In the genomic region with DNA sequence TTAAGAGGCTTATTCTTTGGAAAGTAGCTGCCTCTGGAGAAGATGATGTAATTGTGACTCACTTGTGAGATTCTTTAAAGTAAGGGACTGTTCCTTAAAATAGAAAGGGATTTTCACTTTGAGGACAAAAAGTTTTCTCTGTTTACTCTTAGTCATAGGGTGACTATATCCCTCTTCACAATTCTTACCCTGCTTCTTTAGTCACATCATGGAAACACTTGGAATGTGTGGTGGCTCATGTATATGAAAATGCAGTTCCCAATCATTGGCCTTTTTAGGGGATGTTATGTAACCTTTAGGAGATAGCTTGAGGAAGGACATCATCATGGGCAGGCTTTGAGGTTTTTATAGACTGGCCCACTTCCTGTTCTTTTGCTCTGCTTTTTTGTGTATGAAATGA, we compare ENCODE assay signal across 22 mouse cellular contexts. TPM values are rescaled to one million over a fixed set of nuclear protein-coding genes. Genes with fewer than 3 reads are reported as not detected.
DNase-seq lines count a peak whose midpoint lies in the region; ATAC-seq and TF ChIP-seq lines count a peak whose summit lies in the region.
"Had no signal": no experiment of that assay in that cellular context is flagged by ENCODE, and none has a peak within 500 bp of the region (broad histone marks: within the 10 kb centered on the region; RNA-seq: fewer than 3 reads in every experiment).

No protein-coding gene starts in this region.

- DNase-seq in right cerebral cortex, adult 2 months (ENCODE audit: low spot score in 2 of 2) = peak; percentile 3 to 10
- no peak for DNase-seq in right cerebral cortex, postnatal 36 days (ENCODE audit: low spot score in 2 of 2)
- peak; percentile 15 for DNase-seq in NIH3T3 (ENCODE audit: low read depth)
- DNase-seq in telencephalon, adult 2 months (ENCODE audit: low read depth, low spot score) = peak; percentile 55
- no peak for DNase-seq in kidney, postnatal 10 days
- no peak for DNase-seq in hindbrain, embryonic 11.5 days (ENCODE audit: low spot score)
- DNase-seq: adrenal gland, postnatal 14 days; cerebellum, adult 18-20 months; cerebellum, postnatal 14 days; embryo, embryonic 11 days; gastrocnemius, postnatal 25 days; heart, adult 2 months; kidney, adult 18-20 months; thymus, postnatal 25 days had no signal

- TF ChIP-seq CTCF in embryonic fibroblast, embryonic 13.5 days (IDR thresholded peaks at IDR 0.05; ENCODE audit: borderline replicate concordance, insufficient read depth, low read length) = no peak

- H3K9ac ChIP-seq in hindbrain, embryonic 11.5 days (ENCODE audit: low read depth, low read length) = no peak overlapping the region
- H3K9ac ChIP-seq in forebrain, embryonic 12.5 days = no peak overlapping the region
- H3K9ac ChIP-seq: embryonic facial prominence, embryonic 13.5 days; heart, embryonic 13.5 days; hindbrain, embryonic 13.5 days; midbrain, embryonic 12.5 days had no signal

- no peak overlapping the region for H3K4me3 ChIP-seq in embryonic fibroblast, embryonic 13.5 days (ENCODE audit: insufficient read depth, low read length)
- no peak overlapping the region for H3K4me3 ChIP-seq in hindbrain, embryonic 11.5 days (ENCODE audit: low read depth, low read length)
- no peak overlapping the region for H3K4me3 ChIP-seq in forebrain, embryonic 12.5 days (replicated peaks)
- H3K4me3 ChIP-seq: embryonic facial prominence, embryonic 13.5 days; heart, adult 2 months; heart, embryonic 13.5 days; hindbrain, embryonic 13.5 days; midbrain, embryonic 12.5 days had no signal

- ATAC-seq in hindbrain, embryonic 11.5 days (ENCODE audit: low FRiP score) = no peak
- no peak for ATAC-seq in forebrain, embryonic 12.5 days (ENCODE audit: low FRiP score)
- ATAC-seq: forebrain, embryonic 16.5 days had no signal

- H3K36me3 ChIP-seq in hindbrain, embryonic 11.5 days (ENCODE audit: control insufficient read depth, insufficient read depth, low read length) = no peaks in the 10 kb centered on the region
- H3K36me3 ChIP-seq in forebrain, embryonic 12.5 days (replicated peaks) = no peaks in the 10 kb centered on the region
- H3K36me3 ChIP-seq: embryonic facial prominence, embryonic 13.5 days; heart, embryonic 13.5 days; hindbrain, embryonic 13.5 days; midbrain, embryonic 12.5 days had no signal

- H3K27me3 ChIP-seq in hindbrain, embryonic 11.5 days (ENCODE audit: control insufficient read depth, insufficient read depth, low read length) = no peaks in the 10 kb centered on the region
- H3K27me3 ChIP-seq in forebrain, embryonic 12.5 days = no peaks in the 10 kb centered on the region
- H3K27me3 ChIP-seq: embryonic facial prominence, embryonic 13.5 days; heart, embryonic 13.5 days; hindbrain, embryonic 13.5 days; midbrain, embryonic 12.5 days had no signal

- peak overlapping the region; percentile 92 for H3K27ac ChIP-seq in embryonic fibroblast, embryonic 13.5 days (ENCODE audit: insufficient read depth, low read length)
- H3K27ac ChIP-seq in hindbrain, embryonic 11.5 days (ENCODE audit: low read depth, low read length) = no peak overlapping the region
- no peak overlapping the region for H3K27ac ChIP-seq in forebrain, embryonic 12.5 days
- H3K27ac ChIP-seq: embryonic facial prominence, embryonic 13.5 days; heart, adult 2 months; heart, embryonic 13.5 days; hindbrain, embryonic 13.5 days; kidney, postnatal 0 days; midbrain, embryonic 12.5 days had no signal

- peaks cover 4% of the 10 kb centered on the region; the same call in 1 of the 2 replicates for H3K4me1 ChIP-seq in embryonic fibroblast, embryonic 13.5 days (ENCODE audit: control insufficient read depth, insufficient read depth, low read length)
- H3K4me1 ChIP-seq in hindbrain, embryonic 11.5 days (replicated peaks; ENCODE audit: control insufficient read depth, insufficient read depth, low read length) = no peaks in the 10 kb centered on the region
- no peaks in the 10 kb centered on the region for H3K4me1 ChIP-seq in forebrain, embryonic 12.5 days
- H3K4me1 ChIP-seq: embryonic facial prominence, embryonic 13.5 days; heart, embryonic 13.5 days; hindbrain, embryonic 13.5 days; midbrain, embryonic 12.5 days had no signal

- no peak for TF ChIP-seq POLR2A in embryonic fibroblast, embryonic 13.5 days (IDR thresholded peaks at IDR 0.05; ENCODE audit: low read depth, low read length)

- no peaks in the 10 kb centered on the region for H3K9me3 ChIP-seq in hindbrain, embryonic 11.5 days (ENCODE audit: control insufficient read depth, low read length)
- no peaks in the 10 kb centered on the region for H3K9me3 ChIP-seq in forebrain, embryonic 12.5 days
- H3K9me3 ChIP-seq: embryonic facial prominence, embryonic 13.5 days; heart, embryonic 13.5 days; hindbrain, embryonic 13.5 days had no signal

- H3K4me2 ChIP-seq in hindbrain, embryonic 11.5 days (replicated peaks; ENCODE audit: low read depth, low read length) = no peak overlapping the region
- no peak overlapping the region for H3K4me2 ChIP-seq in forebrain, embryonic 12.5 days
- H3K4me2 ChIP-seq: embryonic facial prominence, embryonic 13.5 days; heart, embryonic 13.5 days; hindbrain, embryonic 13.5 days; midbrain, embryonic 12.5 days had no signal

RNA-seq across cellular contexts. Expression of gene Ube2e2, which starts 46.0 kb away (rescaled TPM):
- polyA plus RNA-seq in embryonic fibroblast, embryonic 13.5 days (2011; ENCODE audit: insufficient read length, low read depth, missing spikeins) = 32.9 and 48.1 TPM in 2 replicates
- 52.5 and 61.7 TPM in 2 replicates for polyA plus RNA-seq in hindbrain, embryonic 11.5 days (2014; fragmentation: Nextera tagmentation; extraction: Ambion mirVana)
- polyA plus RNA-seq in forebrain, embryonic 12.5 days (2016; fragmentation: Nextera tagmentation; extraction: Ambion mirVana) = 56.2 and 65.7 TPM in 2 replicates

Comparison
In these comparisons a context has a peak if more than half of its experiments do, and no peak if none do; other contexts are left out.
1. DNase-seq: peak in right cerebral cortex, adult 2 months (2 of 2), NIH3T3 (single experiment) and telencephalon, adult 2 months (single experiment); none in right cerebral cortex, postnatal 36 days (0 of 2), kidney, postnatal 10 days (single experiment) and hindbrain, embryonic 11.5 days (single experiment).